Mouse (Mus musculus) G1E-ER4 (cell line): ENCODE measurements around the gene Mettl1. TPM values are rescaled to one million over a fixed set of nuclear protein-coding genes. Genes with fewer than 3 reads are reported as not detected.

Source experiments
- GATA1 ChIP-seq: IDR thresholded peaks from one replicate; pipeline ENCODE4 v1.8.0; 2012; ENCODE audit warnings: low read length, inconsistent platforms
- polyA plus RNA-seq: library from polyadenylated mRNA; stranded (reverse); fragments of >175 nt; gene quantifications from 2 replicates; pipeline ENCODE4 v1.2.3, GENCODE M21; 2012

Gene Mettl1
- polyA plus RNA-seq, 1 experiment, result 17.5 TPM

GRCm38 (mm10) chr10:127061085-127061484 lies 19.9 kb downstream of the Mettl1 start:
- no peak for TF ChIP-seq GATA1

GRCm38 (mm10) chr10:127061513-127061912 lies 20.3 kb downstream of the Mettl1 start:
- TF ChIP-seq GATA1, result no peak

DNA sequence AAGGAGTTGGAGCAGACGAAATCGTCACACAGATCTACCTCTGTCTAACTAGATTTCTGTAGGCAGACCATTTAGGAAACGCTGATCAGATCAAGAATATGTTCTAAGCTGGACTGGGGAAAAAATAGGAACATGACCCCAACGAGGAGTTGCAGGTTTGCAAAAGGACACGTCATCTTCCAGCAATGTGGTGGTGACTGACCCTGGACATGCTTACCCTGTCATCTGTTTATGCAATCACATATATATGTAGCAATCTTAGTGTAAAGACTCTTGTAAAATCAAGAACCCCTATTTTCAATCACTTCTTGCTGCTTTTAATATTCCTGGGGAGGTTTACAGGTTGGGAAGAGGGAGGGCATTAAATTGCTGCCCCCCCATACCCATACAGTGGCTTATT lies 21.3 kb downstream of the Mettl1 start:
- TF ChIP-seq GATA1, result no peak

DNA sequence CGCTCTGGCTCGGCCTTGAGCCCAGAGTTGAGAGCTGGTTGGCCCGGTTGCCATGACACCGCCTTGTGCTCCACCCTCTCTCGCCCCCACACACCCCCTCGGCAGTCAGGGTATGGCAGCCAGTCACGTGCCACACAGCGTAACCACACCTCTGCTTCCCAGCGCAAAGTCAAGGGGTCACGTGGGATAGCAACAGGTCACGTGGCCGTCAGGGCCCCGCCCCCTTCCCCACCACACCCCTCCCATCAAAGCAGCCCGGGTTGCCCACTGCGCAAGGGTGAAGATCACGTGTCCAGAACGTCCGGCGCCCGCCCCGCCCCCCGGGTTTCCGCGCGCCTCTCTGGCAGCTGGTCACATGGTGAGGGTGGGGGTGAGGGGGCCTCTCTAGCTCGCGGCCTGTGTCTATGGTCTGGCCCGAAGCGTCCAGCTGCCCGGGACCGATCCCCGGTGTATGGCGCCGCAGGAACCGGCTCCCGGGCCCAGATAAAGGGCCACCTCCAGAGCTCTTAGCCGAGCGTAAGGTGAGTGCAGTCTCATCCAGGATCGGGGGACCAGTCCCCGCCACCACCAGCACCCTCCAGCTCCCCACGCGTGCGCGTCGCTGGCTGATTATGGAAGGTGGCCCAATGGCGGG lies 22.1 kb downstream of the Mettl1 start, which contains the start of gene Cdk4:
Gene Cdk4, plus strand, starts transcription at position 296 of the 634 bp plus-strand sequence.
- TF ChIP-seq GATA1, result no peak

DNA sequence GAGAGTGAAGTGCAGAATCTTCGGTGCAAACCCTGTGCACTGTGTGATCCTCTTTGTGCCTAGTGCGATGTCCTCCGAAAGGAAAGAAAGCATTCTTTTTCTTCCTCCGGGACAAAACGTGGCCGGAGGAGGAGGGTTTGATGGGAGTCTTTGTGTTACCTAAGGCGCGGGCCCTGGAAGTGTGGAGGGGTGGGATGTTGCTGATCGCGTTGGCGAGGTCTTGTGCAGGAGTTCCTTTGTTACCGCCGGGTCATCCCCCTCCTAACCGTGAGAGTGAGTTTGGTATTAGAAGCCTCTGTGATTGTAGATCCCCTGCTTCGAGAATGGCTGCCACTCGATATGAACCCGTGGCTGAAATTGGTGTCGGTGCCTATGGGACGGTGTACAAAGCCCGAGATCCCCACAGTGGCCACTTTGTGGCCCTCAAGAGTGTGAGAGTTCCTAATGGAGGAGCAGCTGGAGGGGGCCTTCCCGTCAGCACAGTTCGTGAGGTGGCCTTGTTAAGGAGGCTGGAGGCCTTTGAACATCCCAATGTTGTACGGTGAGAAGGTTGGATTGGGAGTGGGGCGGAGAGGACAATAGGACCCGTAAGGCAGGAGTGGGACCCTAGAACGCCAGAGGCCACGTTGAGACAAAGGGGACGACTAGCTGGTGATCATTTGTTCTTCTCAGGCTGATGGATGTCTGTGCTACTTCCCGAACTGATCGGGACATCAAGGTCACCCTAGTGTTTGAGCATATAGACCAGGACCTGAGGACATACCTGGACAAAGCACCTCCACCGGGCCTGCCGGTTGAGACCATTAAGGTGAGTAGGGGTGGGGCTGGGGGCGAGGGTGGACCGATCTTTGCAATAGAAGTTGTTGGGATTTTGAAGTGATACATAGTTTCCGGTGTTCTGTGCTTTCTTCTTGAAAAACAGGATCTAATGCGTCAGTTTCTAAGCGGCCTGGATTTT lies 23.0 kb downstream of the Mettl1 start:
- no peak for TF ChIP-seq GATA1

GRCm38 (mm10) chr10:127065981-127066380 lies 24.8 kb downstream of the Mettl1 start:
- TF ChIP-seq GATA1, result no peak

GRCm38 (mm10) chr10:127066519-127067018 lies 25.4 kb downstream of the Mettl1 start:
- no peak for TF ChIP-seq GATA1

DNA sequence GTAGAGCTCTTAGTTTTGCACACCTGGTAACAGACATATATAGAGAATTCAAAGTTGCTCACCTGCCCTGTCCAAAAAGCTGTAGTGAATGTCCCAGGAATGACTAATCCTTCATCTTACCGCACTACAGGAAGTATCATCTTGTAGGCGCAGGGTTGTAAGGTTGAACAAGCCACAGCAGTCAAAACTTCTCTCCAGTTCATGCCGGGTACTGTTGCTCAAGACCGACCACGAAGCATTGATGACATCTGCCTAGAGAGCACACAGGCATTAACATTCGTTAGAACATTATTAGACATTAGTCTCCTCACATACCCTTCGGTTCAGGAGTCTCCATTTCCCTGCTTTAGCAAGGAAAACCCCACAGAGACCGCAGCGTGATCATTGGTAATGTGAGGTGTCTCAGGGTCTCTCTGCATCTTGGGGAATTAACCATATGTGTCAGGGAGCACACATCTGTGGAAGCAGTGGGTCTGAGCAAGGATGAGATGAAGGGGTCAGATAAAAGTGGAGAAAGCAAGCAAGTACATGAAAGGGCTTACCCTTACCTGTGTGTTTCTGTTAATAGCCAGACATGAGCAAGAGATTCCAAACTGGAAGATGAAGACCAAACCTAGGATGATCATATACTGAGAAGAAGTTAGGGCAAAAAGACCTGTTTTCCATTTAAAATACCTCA lies 27.3 kb downstream of the Mettl1 start:
- TF ChIP-seq GATA1, result no peak

GRCm38 (mm10) chr10:127069281-127070189 lies 28.3 kb downstream of the Mettl1 start:
- TF ChIP-seq GATA1, result no peak

GRCm38 (mm10) chr10:127070190-127071121 lies 29.2 kb downstream of the Mettl1 start, which contains the start of gene Tspan31:
TSS of gene Tspan31 (minus strand) at chr10:127070264.
- no peak for TF ChIP-seq GATA1

- TF ChIP-seq GATA1, result no peak
Observed at GRCm38 (mm10) chr10:127071203-127071602, 30.0 kb downstream of the Mettl1 start.

DNA sequence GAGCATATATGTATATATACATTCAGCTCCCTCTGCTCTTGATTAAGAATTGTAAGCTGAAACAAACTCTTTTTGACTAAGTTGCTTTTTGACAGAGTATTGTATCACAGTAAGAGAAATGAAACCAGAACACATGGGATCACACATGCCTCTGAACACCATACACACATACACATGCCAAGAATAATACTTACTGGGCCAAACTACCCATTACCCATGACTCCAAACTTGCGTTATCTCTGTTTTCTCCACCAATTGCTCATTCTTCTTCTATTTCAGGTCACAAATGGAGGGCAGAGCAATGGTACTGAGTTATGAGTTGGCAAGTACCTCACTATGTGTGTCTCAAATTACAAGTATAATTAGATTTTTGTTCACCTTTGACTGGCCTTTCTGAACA lies 32.8 kb downstream of the Mettl1 start:
- TF ChIP-seq GATA1, result no peak

DNA sequence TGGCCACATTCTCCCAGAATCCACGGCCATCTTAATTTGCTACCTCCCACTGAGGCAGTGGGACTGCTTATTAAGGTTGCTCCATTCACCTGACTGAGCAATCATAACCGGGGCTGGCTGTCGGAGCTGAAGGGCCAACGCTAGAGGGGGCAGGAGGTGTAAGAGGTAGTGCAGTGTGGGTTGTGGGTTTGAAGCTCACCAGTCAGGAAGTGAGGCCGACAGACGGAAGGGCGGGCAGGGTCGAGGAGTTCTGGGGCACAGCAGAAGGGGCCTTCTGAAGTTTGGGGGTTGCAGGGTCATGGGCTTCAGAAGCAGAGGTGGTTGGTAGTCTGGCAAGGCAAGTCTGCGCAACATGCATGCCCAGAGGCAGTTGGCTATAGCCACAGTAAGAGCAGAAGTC lies 33.9 kb downstream of the Mettl1 start, which contains the start of gene Agap2:
Gene Agap2, plus strand, starts transcription at position 205 of the 400 bp plus-strand sequence.
- no peak for TF ChIP-seq GATA1

GRCm38 (mm10) chr10:127075651-127076050 lies 34.4 kb downstream of the Mettl1 start:
- no peak for TF ChIP-seq GATA1
